Mouse (Mus musculus) mesoderm, embryonic 11.5 days (tissue): ENCODE data around the gene Mgam.
"Not testable (repeated sequence)": the region's sequence is repeated elsewhere in the genome, so short reads cannot be mapped to it uniquely, and the experiment has no call there.

Experiments used
- DNase-seq: peaks from one replicate; pipeline ENCODE4 v3.0.0-alpha.2; 2012; ENCODE audit warnings: low read depth, low spot score

Gene Mgam

GRCm38 (mm10) chr6:40628406-40629000 is at the start of gene Mgam:
Gene Mgam, plus strand, starts transcription at chr6:40628831.
- DNase-seq = no peak

- DNase-seq = no peak
Measured at GRCm38 (mm10) chr6:40584336-40584735, 44.3 kb upstream of the Mgam start.

DNA sequence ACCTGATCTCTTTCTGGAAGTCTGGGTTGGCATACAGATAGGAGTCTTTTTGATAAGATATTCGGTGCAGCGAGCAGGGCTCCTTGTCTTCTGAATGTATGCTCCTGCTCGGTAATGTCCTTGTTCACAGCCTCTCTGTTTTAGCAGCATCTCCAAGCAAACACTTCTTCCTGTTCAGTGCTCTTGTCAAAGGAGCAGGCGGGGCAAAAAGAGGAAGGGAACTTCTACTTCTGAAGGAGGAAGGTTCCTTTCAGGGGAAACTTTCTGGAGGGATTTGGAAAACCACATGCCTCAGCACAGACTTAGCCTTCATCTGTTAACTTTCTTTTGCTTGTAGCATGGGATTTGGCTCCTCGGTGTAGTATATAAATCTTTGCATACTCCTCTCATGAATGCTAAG is 43.0 kb upstream of the Mgam start, which contains the start of gene Clec5a:
Gene Clec5a, minus strand, starts transcription at position 177 of the 400 bp plus-strand sequence.
- no peak for DNase-seq

GRCm38 (mm10) chr6:40588346-40588745 is 40.3 kb upstream of the Mgam start:
- no peak for DNase-seq

GRCm38 (mm10) chr6:40594804-40595550 is 33.7 kb upstream of the Mgam start:
- DNase-seq = no peak

DNA sequence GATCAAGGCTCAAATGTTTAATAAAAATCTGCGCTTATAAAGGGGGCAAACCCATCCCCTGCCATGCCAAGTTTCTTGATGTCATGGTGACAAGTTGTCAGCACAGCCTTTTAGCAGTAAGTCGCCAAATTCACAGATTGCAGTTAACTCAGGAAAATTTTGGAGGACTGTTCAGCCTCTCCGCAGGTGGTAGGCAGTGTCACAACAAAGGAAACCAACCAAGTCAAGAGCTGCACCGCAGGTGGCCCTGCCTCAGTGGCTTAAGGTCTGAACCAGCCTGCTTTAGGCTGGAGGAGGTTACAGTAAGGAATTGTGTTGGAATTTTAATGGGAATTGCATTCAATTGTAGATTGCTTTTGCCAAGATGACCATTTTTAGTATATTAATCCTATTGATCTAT is 30.1 kb upstream of the Mgam start:
- not testable (repeated sequence) for DNase-seq

DNA sequence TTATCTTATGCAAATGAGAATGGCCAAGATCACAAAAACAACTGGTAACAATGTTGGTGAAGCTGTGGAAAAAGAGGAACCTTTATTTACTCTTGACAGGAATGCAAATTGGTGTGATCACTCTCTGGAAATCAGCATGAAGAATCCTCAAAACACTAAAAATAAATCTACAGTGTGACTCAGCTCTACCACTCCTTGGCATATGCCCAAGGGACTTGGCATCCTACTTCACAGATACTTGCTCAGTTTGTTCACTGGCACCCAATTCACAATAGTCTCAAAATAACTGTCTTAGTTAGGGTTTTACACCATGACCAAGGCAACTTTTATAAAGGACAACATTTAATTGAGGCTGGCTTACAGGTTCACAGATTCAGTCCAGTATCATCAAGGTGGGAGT is 21.2 kb upstream of the Mgam start:
- no peak for DNase-seq

DNA sequence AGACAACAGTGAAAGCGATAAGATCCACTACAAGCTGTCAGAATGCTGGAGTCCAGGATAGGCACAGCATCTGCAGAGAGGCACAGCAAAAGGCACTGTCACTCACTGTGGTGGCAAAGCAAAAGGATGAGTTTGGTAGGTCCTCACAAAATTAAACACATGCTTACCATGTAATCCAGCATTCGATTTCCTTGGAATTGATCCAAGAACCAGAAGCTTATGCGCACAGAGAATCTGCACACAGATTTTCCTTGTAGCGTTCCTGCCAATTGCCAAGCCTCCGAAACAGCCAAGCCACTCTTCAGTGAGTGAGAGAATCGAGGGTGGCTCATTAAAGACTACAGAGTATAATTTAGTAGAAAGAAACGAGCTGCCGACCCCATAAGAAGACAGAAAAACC is 18.4 kb upstream of the Mgam start:
- DNase-seq = no peak

- DNase-seq = no peak
Measured at GRCm38 (mm10) chr6:40613260-40613852, 15.3 kb upstream of the Mgam start, which contains the start of gene Tas2r138. Gene Tas2r138, minus strand, starts transcription at chr6:40613310.

GRCm38 (mm10) chr6:40617965-40618364 is 10.7 kb upstream of the Mgam start:
- DNase-seq = peak; percentile 74

DNA sequence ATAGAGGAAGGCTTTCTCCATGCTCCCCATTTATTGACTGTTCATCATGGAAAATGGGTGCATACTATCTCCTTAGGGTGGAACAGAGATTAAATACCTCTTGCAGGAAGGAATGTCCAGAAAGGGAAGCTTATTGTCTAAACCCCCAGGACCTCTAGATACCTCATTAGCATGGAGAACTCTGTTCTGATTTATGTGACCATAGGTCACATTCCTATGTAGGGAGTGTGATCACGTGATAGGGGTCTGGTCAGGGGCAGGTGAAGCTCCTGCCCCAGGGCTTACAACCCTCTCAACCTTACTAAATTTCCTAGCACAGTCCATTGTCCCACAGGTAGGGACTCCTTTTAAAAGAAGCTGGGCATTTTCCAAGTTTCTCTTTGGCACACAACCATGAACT is 2.5 kb upstream of the Mgam start:
- DNase-seq = no peak

GRCm38 (mm10) chr6:40634640-40635071 is 6.0 kb downstream of the Mgam start:
- peak; percentile 5 for DNase-seq

- no peak for DNase-seq
Measured at GRCm38 (mm10) chr6:40635559-40635958, 6.9 kb downstream of the Mgam start.

GRCm38 (mm10) chr6:40637755-40638154 is 9.1 kb downstream of the Mgam start:
- no peak for DNase-seq

DNA sequence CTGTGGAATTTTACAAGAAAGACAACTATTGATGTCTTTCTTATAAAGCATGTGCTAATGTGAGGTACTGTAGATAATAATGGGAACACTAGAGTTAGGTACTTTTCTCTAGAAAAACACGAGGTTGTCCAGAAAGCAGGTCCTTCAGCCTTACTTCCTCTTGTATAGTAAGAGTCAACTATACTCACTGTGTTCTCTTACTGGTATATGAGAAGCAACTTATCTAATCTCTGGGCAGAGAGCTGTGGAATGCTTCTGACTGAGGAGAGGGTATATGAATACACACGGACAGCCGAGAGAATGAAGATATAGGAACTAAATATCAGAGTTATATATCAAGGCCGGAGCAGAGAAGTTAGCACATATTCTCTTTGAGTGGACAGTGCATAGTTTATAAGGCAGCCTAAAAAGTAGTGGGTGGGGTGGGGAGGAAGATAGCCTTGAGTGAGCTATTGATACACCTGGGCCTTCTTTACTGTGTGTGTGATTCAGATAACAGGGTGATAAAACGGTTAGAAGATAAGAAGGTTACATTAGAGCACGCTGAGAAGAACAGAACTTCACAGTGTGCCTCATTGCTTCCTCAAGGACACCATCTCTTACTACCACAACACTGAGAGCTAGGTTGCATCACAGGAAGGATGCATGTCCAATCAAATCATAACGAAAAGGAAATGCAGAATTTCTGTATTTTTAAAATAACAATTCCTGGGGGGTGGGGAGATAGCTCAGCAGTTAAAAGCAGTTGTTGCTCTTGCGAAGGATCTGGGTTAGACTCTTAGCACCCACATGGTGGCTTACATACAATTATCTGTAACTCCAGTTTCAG is 12.3 kb downstream of the Mgam start:
- DNase-seq = no peak

GRCm38 (mm10) chr6:40645701-40646100 is 17.1 kb downstream of the Mgam start:
- DNase-seq = no peak

DNA sequence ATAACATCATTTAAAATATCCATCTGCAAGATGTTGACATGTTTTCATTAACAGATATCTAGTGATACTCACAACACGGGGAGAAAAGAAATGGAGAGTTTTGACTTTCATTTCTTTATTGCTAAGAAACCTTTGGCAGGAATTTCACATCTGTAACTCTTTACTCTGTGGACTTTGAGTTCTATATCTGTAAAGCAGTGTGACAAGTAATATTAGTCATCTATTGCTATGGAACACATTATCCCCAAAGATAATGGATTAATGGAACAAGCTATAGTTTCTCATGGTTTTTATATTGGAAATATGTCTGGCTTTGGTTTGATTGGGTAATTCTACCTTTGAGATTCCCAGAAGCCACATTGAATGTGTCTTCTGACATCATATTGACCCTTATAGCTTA is 22.3 kb downstream of the Mgam start:
- no peak for DNase-seq

DNA sequence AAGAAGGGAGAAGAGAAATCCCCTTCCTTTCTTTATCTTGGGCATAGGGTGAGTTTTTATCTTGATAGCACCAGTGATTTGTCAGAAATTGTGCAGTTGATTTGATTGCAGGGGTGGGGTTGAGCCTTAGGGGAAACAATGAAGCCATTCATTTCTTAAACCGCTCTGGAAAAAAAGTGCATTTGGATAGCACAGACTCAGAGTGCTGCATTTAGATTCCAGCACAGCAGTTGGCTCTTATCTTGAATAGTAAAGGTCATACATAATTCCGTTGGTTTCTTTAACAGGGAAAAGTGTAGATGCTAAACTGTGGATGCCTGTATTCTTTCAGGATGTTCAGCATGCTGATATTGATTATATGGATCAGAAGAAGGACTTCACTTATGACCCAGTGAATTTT is 32.3 kb downstream of the Mgam start:
- DNase-seq = no peak

- DNase-seq = peak; percentile 77
Measured at GRCm38 (mm10) chr6:40689180-40689579, 60.5 kb downstream of the Mgam start.

GRCm38 (mm10) chr6:40692007-40692406 is 63.4 kb downstream of the Mgam start:
- DNase-seq = not testable (repeated sequence)

- DNase-seq = not testable (repeated sequence)
Measured at GRCm38 (mm10) chr6:40713494-40713893, 84.9 kb downstream of the Mgam start.

- no peak for DNase-seq
Measured at GRCm38 (mm10) chr6:40715705-40716104, 87.1 kb downstream of the Mgam start.
